Mouse (Mus musculus) brain, adult 2 months (tissue): ENCODE measurements at regions not wholly inside any gene's neighbourhood (a gene's known extent, or its start where the extent isn't known, plus 50 kb on each side); places are given as distances from the start of the nearest gene placed in this dataset.

Experiments used
- DNase-seq: peaks from one replicate; pipeline ENCODE4 v3.0.0; 2011; ENCODE audit warnings: low read depth, low spot score

GRCm38 (mm10) chr15:46945423-46945822 is 6811.3 kb downstream of the 9330182O14Rik start:
- no peak for DNase-seq

GRCm38 (mm10) chr15:46990201-46990600 is 6856.0 kb downstream of the 9330182O14Rik start:
- DNase-seq: peak; percentile 12

GRCm38 (mm10) chr15:46997106-46997505 is 6862.9 kb downstream of the 9330182O14Rik start:
- peak; percentile 14 for DNase-seq
